Mouse (Mus musculus) forebrain, embryonic 16.5 days (tissue): ENCODE measurements around the gene Hsf2. TPM values are rescaled to one million over a fixed set of nuclear protein-coding genes. Genes with fewer than 3 reads are reported as not detected.

Experiments used
- ATAC-seq: fragments of 200-750 bp; cut with Nextera tagmentation; 2 replicates; pipeline ENCODE4 v1.8.0; 2017; ENCODE audit warnings: mild to moderate bottlenecking, moderate library complexity
- H3K27ac ChIP-seq: fragments of 300-500 bp; sonication (generic); 2 replicates; pipeline ENCODE4 v1.5.1; 2014; ENCODE audit warnings: low read length, control low read depth
- H3K27me3 ChIP-seq: fragments of 300-500 bp; sonication (generic); replicated peaks from 2 replicates; pipeline ENCODE4 v1.6.1; 2014; ENCODE audit warnings: low read length; ENCODE audit not compliant: control insufficient read depth, insufficient read depth
- H3K36me3 ChIP-seq: fragments of 300-500 bp; sonication (generic); 2 replicates; pipeline ENCODE4 v1.6.1; 2014; ENCODE audit not compliant: control insufficient read depth, insufficient read depth
- H3K4me1 ChIP-seq: fragments of 300-500 bp; sonication (generic); replicated peaks from 2 replicates; pipeline ENCODE4 v1.6.1; 2014; ENCODE audit warnings: low read length; ENCODE audit not compliant: control insufficient read depth, insufficient read depth
- H3K4me2 ChIP-seq: fragments of 300-500 bp; sonication (generic); 2 replicates; pipeline ENCODE4 v1.6.1; 2014; ENCODE audit warnings: mild to moderate bottlenecking, low read length, control low read depth
- H3K4me3 ChIP-seq: fragments of 300-500 bp; sonication (generic); replicated peaks from 2 replicates; pipeline ENCODE4 v1.5.1; 2014; ENCODE audit warnings: mild to moderate bottlenecking, low read length, control low read depth
- H3K9ac ChIP-seq: fragments of 300-500 bp; sonication (generic); replicated peaks from 2 replicates; pipeline ENCODE4 v1.6.1; 2014; ENCODE audit warnings: low read depth, low read length, control low read depth
- H3K9me3 ChIP-seq: fragments of 300-500 bp; sonication (generic); 2 replicates; pipeline ENCODE4 v1.6.1; 2016; ENCODE audit warnings: low read length; ENCODE audit not compliant: control insufficient read depth
- WGBS: fragments of 180-500 bp; shearing (Covaris S2); extraction: QIAGEN DNeasy Blood & Tissue Kit; methylation state at CpG from one replicate; pipeline ENCODE4 v1.1.7; 2014; 5-methylcytosine and 5-hydroxymethylcytosine counted together
- polyA plus RNA-seq: library from polyadenylated mRNA; unstranded; fragments of >200 nt; fragmentation: Nextera tagmentation; extraction: Ambion mirVana; gene quantifications from 2 replicates; pipeline ENCODE4 v1.2.1, GENCODE M21; 2015

The Hsf2 gene
- polyA plus RNA-seq, 1 experiment from 2014 or later = 67.1 TPM

DNA sequence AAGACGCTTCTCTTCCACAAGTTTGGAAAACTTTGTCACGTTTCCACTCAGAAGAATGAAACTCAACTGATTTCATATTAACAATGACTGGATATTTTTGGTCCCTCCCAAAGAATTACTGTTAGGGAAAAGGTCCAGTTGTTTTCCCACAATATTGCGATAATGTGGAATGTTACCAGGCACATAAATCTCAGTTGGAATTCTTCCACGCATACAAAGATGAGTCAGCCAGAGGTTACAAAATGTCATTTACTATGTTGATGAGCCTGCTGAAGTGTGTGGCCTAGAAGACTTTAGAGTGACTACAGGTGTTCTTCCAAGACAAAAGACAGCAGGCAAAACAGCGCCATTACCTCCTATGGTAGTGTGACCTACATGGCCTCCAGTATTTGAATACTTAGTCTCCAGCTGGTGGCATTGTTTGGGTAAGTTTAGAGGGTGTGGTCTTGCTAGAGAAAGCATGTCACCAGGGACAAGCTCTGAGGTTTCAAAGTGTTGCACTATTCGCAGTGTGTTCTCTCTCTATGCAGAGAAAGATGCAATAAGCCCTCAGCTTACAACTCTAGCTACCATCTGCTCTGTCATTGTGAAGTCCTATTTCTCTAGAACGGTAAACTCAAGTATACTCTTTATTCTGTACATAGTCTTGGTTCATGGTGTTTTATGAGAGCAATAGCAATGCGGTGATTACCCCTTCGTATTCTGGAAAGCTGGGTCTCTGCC is 8.9 kb upstream of the Hsf2 start:
- H3K27me3 ChIP-seq = no peaks in the 10 kb centered on the region
- H3K9me3 ChIP-seq = no peaks in the 10 kb centered on the region
- H3K4me1 ChIP-seq = no peaks in the 10 kb centered on the region
- H3K4me3 ChIP-seq = no peak overlapping the region
- 79% methylated on average over 9 of the region's 9 CpGs for WGBS
- no peak overlapping the region for H3K27ac ChIP-seq
- no peak overlapping the region for H3K4me2 ChIP-seq
- ATAC-seq = no peak
- no peaks in the 10 kb centered on the region for H3K36me3 ChIP-seq
- H3K9ac ChIP-seq = no peak overlapping the region

DNA sequence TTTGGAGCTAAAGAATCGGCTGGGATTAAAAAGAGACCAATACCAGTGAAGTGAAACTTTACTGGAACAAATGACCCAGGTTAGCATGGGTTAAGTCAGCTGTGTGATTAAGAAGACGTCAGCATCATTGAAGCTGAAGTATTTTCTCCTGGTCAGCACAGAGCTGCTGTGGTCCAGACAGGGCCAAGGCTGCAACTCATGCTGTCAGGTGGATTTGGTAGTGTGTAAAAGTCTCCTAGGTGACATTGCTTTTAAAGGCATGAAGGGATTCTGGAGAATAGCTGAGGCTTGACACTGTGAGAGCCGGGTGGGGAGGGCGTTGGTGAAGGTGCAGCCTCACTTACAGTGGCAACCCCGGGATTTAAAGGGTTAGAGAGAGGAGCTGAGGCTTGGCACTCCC is 4.5 kb upstream of the Hsf2 start:
- Histone ChIP-seq H3K4me3 (no peak overlapping the region), H3K9me3 (no peaks in the 10 kb centered on the region), H3K27ac (no peak overlapping the region), H3K4me1 (no peaks in the 10 kb centered on the region), H3K27me3 (no peaks in the 10 kb centered on the region), H3K9ac (no peak overlapping the region), H3K4me2 (no peak overlapping the region), H3K36me3 (no peaks in the 10 kb centered on the region)
- ATAC-seq = no peak
- WGBS = 16% methylated on average over 5 of the region's 5 CpGs

DNA sequence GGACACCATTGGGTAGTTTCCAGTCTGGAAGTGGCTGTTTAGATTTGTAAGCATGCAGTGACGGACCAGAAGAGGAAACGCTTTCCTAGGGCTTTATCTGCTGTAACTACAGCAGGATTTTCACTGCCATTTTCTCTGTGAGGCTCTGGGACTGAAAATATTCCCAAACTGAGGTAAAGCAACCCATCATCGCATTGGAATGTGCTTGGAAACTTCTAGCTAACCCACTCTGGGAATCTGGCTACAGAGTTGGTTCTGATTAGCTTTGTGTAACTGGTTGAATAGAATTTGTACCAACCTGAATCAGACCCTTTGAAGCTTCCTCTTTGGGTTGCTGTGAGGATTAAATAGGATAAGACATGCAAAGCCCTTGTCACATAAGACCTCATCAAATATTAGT is 1.4 kb upstream of the Hsf2 start:
- Histone ChIP-seq H3K4me1 (peaks cover 9% of the 10 kb centered on the region), H3K4me2 (no peak overlapping the region), H3K4me3 (no peak overlapping the region), H3K9me3 (no peaks in the 10 kb centered on the region), H3K27ac (no peak overlapping the region), H3K36me3 (no peaks in the 10 kb centered on the region), H3K27me3 (no peaks in the 10 kb centered on the region), H3K9ac (no peak overlapping the region)
- no peak for ATAC-seq
- WGBS = 97% methylated on average over 3 of the region's 3 CpGs

DNA sequence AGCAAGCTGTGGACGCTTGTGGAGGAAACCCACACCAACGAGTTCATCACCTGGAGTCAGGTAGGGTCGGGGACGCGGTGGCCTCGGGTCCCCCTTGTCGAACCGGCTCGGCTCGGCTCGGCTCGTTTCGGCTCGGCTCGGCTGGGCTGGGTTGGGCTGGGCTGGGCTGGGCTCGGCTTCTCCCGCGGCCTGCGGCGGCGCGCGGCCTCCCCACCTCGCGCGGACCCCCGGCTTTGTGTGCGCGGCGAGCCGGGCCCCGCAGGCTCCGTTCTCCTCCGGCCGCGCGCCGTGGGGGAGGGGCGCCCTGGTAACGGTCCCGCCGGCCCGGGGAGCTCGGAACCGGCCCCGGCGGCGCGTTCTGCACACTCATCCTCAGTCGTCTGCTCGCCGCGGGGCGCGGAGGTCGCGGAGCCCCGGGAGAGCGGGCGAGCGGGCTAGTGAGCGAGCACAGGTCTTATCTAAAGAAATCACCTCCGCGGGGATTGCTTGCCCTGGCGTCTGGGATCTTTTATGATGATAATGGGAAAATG is 422 bp downstream of the Hsf2 start:
- H3K4me2 ChIP-seq = peak overlapping the region; percentile 65
- H3K9ac ChIP-seq = peak overlapping the region; percentile 99
- no peaks in the 10 kb centered on the region for H3K27me3 ChIP-seq
- H3K9me3 ChIP-seq = no peaks in the 10 kb centered on the region
- no peaks in the 10 kb centered on the region for H3K36me3 ChIP-seq
- H3K4me3 ChIP-seq = peak overlapping the region; percentile 94
- H3K27ac ChIP-seq = peak overlapping the region; percentile 97
- peaks cover 12% of the 10 kb centered on the region for H3K4me1 ChIP-seq
- under 1% methylated on average over 63 of the region's 65 CpGs for WGBS
- ATAC-seq = peak; percentile 79

DNA sequence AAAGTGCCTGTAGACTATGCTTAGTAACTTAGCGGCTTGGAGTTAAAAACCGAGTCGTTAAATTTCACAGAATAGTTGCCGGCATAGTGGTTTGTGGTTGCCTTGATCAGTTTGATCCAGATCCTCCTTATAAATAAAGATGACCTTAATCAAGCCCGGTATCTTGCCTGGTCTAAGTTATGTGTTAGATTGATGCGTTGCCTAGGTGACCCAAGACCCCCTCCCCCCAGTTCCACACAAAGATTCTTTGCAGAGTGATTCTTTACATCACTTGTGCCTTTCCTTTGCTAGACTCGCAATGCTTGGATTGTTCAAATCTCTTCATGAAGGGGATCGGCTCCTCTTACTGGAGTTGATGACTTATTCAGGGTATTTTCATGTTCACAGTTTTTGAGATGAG is 1.0 kb downstream of the Hsf2 start:
- Histone ChIP-seq H3K4me1 (peaks cover 14% of the 10 kb centered on the region), H3K4me2 (peak overlapping the region; percentile 65), H3K4me3 (peak overlapping the region; percentile 94), H3K9ac (peak overlapping the region; percentile 99), H3K9me3 (no peaks in the 10 kb centered on the region), H3K27ac (peak overlapping the region; percentile 97; the same call in 1 of the 2 replicates), H3K36me3 (0 out of 2 replicates have a peak, but pooled peaks cover 3% of the 10 kb centered on the region), H3K27me3 (no peaks in the 10 kb centered on the region)
- no peak for ATAC-seq
- WGBS = under 1% methylated on average over 8 of the region's 8 CpGs

DNA sequence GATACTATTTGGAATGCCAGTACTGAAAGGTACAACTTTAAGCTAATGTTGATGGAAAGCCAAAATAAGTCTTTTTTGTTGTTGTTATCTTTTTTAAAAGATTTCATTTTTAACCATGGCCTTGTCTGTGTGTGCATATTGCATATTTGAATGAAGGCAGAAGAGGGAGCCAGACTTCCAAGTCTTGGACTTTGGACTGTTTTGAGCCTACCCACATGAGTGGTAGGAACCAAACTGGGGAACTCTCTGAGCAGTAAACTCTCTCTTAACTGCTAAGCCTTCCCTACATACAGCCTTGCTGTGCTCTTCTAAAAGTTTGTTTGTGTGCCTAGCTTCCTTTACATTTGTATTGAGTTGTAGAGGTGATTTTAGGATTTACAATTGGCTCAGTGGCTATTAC is 2.4 kb downstream of the Hsf2 start:
- H3K27me3 ChIP-seq = no peaks in the 10 kb centered on the region
- peak overlapping the region; percentile 18 for H3K4me2 ChIP-seq
- no peak overlapping the region for H3K27ac ChIP-seq
- H3K4me1 ChIP-seq = peaks cover 15% of the 10 kb centered on the region
- H3K9me3 ChIP-seq = peaks cover 4% of the 10 kb centered on the region; the same call in 1 of the 2 replicates
- no peak overlapping the region for H3K4me3 ChIP-seq
- H3K9ac ChIP-seq = no peak overlapping the region
- H3K36me3 ChIP-seq = peaks cover 3% of the 10 kb centered on the region; the same call in 1 of the 2 replicates
- ATAC-seq = no peak

DNA sequence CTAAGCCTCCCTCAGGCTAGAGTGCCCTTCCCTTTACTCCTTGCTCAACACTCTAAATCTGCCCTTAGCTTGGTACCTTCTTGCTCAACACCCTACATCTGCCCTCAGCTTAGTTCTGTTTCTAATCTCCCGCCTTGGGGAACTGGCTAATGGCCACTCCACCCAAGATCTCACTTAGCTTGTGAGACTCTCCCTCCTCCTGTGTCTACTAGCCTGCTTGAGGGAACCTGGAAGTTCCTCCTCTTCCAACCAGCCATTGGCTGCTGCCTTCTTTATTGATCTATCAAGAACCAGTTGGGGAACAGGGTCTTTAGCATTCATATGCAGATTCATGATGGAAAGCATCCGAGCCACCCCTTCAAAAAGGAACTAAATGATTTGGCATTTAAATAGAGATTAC is 5.9 kb downstream of the Hsf2 start:
- H3K4me1 ChIP-seq = peaks cover 15% of the 10 kb centered on the region
- H3K9ac ChIP-seq = no peak overlapping the region
- no peak overlapping the region for H3K27ac ChIP-seq
- ATAC-seq = no peak
- no peak overlapping the region for H3K4me2 ChIP-seq
- H3K27me3 ChIP-seq = no peaks in the 10 kb centered on the region
- peaks cover 4% of the 10 kb centered on the region; the same call in 1 of the 2 replicates for H3K9me3 ChIP-seq
- no peak overlapping the region for H3K4me3 ChIP-seq
- WGBS = 49% methylated on average over 2 of the region's 2 CpGs
- peaks cover 3% of the 10 kb centered on the region; the same call in 1 of the 2 replicates for H3K36me3 ChIP-seq

DNA sequence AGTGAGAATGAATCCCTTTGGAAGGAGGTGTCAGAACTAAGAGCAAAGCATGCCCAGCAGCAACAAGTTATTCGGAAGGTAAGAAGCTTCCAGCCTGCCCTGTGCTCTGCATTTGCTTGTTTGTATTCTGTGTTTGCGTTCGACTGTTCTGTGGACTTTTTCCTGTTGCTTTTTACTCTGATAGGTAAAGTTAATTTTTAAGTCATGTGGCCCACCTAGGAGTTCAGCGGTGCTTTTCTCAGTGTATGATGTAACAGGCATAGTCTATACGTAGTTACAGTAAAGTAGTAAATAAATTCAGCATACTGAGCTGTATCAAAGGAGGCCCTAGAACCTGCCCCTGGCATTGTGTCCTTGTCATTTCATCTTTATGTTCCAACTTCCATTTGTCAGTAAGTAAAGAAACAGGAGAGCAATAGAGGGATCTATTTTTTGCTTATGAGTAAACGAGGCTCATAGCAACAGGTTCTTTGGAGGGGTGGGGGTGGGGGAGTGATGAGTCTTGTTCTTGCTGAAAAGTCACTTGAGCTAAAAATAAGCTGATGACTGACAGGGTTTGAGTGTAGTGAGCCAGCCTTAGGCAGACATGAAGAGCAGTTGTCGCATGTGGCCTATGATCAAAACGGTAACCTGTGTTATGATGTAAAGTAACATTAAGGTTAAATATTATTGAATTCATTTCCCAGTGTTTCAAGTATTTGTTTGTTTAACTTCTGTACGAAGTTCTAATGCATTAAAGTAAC is 13.4 kb downstream of the Hsf2 start:
- H3K9ac ChIP-seq = no peak overlapping the region
- H3K4me2 ChIP-seq = no peak overlapping the region
- H3K27ac ChIP-seq = no peak overlapping the region
- H3K36me3 ChIP-seq = peaks cover 11% of the 10 kb centered on the region; the same call in 1 of the 2 replicates
- WGBS = 87% methylated on average over 9 of the region's 9 CpGs
- H3K9me3 ChIP-seq = no peaks in the 10 kb centered on the region
- H3K4me1 ChIP-seq = no peaks in the 10 kb centered on the region
- H3K4me3 ChIP-seq = no peak overlapping the region
- ATAC-seq = no peak
- H3K27me3 ChIP-seq = no peaks in the 10 kb centered on the region

DNA sequence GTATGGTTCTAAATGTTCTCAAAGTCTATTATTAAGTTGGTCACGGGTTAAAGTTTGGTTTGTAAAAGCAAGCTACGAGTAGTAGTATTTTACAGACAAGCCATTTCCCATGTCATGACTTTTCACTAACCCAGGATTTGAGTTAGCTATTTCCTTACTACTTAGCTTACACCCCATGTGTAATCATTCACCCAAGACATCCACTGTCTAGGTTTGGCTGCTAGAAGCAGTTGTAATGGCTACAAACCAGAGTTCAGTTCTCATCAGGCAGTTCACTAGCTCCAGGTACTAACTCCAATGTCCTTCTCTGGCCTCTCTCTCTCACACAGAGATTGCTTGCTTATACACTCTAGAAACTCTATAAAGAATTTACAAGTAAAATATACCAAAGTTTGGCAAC is 28.4 kb downstream of the Hsf2 start:
- H3K36me3 ChIP-seq = peaks cover 54% of the 10 kb centered on the region

More for the DNA sequence above, 28.4 kb downstream of the Hsf2 start:
- Histone ChIP-seq H3K27me3 (no peaks in the 10 kb centered on the region), H3K4me2 (no peak overlapping the region), H3K4me1 (no peaks in the 10 kb centered on the region), H3K4me3 (no peak overlapping the region), H3K27ac (no peak overlapping the region), H3K9ac (no peak overlapping the region), H3K9me3 (no peaks in the 10 kb centered on the region)
- ATAC-seq = no peak
- 96% methylated on average over 2 of the region's 2 CpGs for WGBS
